Mouse (Mus musculus): Measurements from ENCODE around the gene Stra8.

DNA sequence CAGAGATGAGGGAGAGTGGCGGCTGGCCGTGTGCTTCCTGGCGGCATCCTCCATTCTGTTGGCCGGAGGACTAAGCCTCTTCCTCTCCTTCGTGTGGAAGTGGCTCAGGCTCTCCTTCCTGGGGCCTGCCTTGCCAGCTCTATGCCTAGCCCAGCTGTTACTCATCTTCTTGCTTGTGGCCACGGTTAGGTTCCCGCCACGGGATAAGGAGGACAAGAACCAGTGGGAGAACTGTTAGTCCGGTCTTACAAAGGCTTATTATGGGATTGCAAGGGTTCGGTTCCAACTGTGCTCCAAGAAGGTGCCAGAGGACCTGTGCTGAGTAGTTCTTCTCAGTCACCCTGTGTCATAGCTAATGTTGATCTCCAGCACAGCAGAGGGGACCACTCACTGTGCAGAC lies 47.1 kb upstream of the Stra8 start:
- TF ChIP-seq CTCF (IDR thresholded peaks at IDR 0.05; ENCODE audit: low read depth): no peak
- no peak for TF ChIP-seq EP300 (IDR thresholded peaks at IDR 0.05; ENCODE audit: low read depth)

Data from heart, postnatal 0 days (tissue).